Mouse (Mus musculus) ovary, postnatal 14 days (tissue): ENCODE measurements around the gene Olfr1153.

Experiments used
- DNase-seq: peaks from one replicate; pipeline ENCODE4 v3.0.0; 2022; ENCODE audit warnings: low spot score

The Olfr1153 gene

GRCm38 (mm10) chr2:87894662-87895061 lies at the start of gene Olfr1153:
TSS of gene Olfr1153 (plus strand) at chr2:87894962.
- no peak for DNase-seq

- DNase-seq, result no peak
These were observed 39.2 kb upstream of the Olfr1153 start, which contains the start of gene Olfr1151 for GRCm38 (mm10) chr2:87855562-87855961. TSS of gene Olfr1151 (plus strand) at chr2:87855862.

GRCm38 (mm10) chr2:87866192-87866591 lies 28.6 kb upstream of the Olfr1153 start, which contains the start of gene Olfr1152:
TSS of gene Olfr1152 (plus strand) at chr2:87866492.
- DNase-seq, result no peak

GRCm38 (mm10) chr2:87905066-87905465 lies 10.3 kb downstream of the Olfr1153 start, which contains the start of gene Olfr1154:
TSS of gene Olfr1154 (minus strand) at chr2:87905166.
- no peak for DNase-seq

- no peak for DNase-seq
These were observed 50.3 kb downstream of the Olfr1153 start, which contains the start of gene Olfr1155 for GRCm38 (mm10) chr2:87945037-87945436. TSS of gene Olfr1155 (minus strand) at chr2:87945137.
